Mouse (Mus musculus) midbrain, embryonic 13.5 days (tissue): ENCODE measurements around the gene Tspan17. TPM values are rescaled to one million over a fixed set of nuclear protein-coding genes. Genes with fewer than 3 reads are reported as not detected.

Experiments used
- ATAC-seq: fragments of 200-750 bp; cut with Nextera tagmentation; 2 replicates; pipeline ENCODE4 v1.8.0; 2017; ENCODE audit warnings: mild to moderate bottlenecking, moderate TSS enrichment, moderate library complexity
- H3K27ac ChIP-seq: fragments of 300-500 bp; sonication (generic); 2 replicates; pipeline ENCODE4 v1.5.1; 2015; ENCODE audit warnings: inconsistent platforms, mild to moderate bottlenecking, moderate library complexity
- H3K27me3 ChIP-seq: fragments of 300-500 bp; sonication (generic); 2 replicates; pipeline ENCODE4 v1.6.1; 2015; ENCODE audit warnings: mild to moderate bottlenecking, inconsistent platforms
- H3K36me3 ChIP-seq: fragments of 300-500 bp; sonication (generic); 2 replicates; pipeline ENCODE4 v1.6.1; 2015; ENCODE audit warnings: mild to moderate bottlenecking, inconsistent platforms
- H3K4me1 ChIP-seq: fragments of 300-500 bp; sonication (generic); replicated peaks from 2 replicates; pipeline ENCODE4 v1.6.1; 2015; ENCODE audit warnings: inconsistent platforms
- H3K4me2 ChIP-seq: fragments of 300-500 bp; sonication (generic); replicated peaks from 2 replicates; pipeline ENCODE4 v1.6.1; 2015; ENCODE audit warnings: moderate library complexity, mild to moderate bottlenecking, inconsistent platforms
- H3K4me3 ChIP-seq: fragments of 300-500 bp; sonication (generic); replicated peaks from 2 replicates; pipeline ENCODE4 v1.5.1; 2015; ENCODE audit warnings: mild to moderate bottlenecking, inconsistent platforms
- H3K9ac ChIP-seq: fragments of 300-500 bp; sonication (generic); replicated peaks from 2 replicates; pipeline ENCODE4 v1.6.1; 2015; ENCODE audit warnings: mild to moderate bottlenecking, inconsistent platforms
- H3K9me3 ChIP-seq: fragments of 300-500 bp; sonication (generic); 2 replicates; pipeline ENCODE4 v1.6.1; 2016; ENCODE audit warnings: mild to moderate bottlenecking, inconsistent platforms
- WGBS: fragments of 180-500 bp; shearing (Covaris S2); methylation state at CpG from one replicate; pipeline ENCODE4 v1.1.7; 2015; 5-methylcytosine and 5-hydroxymethylcytosine counted together
- polyA plus RNA-seq: library from polyadenylated mRNA; unstranded; fragments of >200 nt; fragmentation: Nextera tagmentation; extraction: Ambion mirVana; gene quantifications from 2 replicates; pipeline ENCODE4 v1.2.1, GENCODE M21; 2015

Gene Tspan17
- polyA plus RNA-seq, 1 experiment from 2014 or later = 30.5 TPM

GRCm38 (mm10) chr13:54821106-54821505 is 31.9 kb downstream of the Tspan17 start:
- Histone ChIP-seq H3K4me1 (peaks cover 27% of the 10 kb centered on the region), H3K36me3 (no peaks in the 10 kb centered on the region), H3K4me3 (no peak overlapping the region), H3K9me3 (no peaks in the 10 kb centered on the region), H3K9ac (no peak overlapping the region), H3K4me2 (no peak overlapping the region), H3K27ac (no peak overlapping the region), H3K27me3 (0 out of 2 replicates have a peak, but pooled peaks cover 5% of the 10 kb centered on the region)
- ATAC-seq = no peak
- WGBS = 86% methylated on average over 4 of the region's 4 CpGs

GRCm38 (mm10) chr13:54821931-54822330 is 32.8 kb downstream of the Tspan17 start:
- WGBS = 86% methylated on average over 2 of the region's 2 CpGs
- H3K27ac ChIP-seq = no peak overlapping the region
- no peak for ATAC-seq
- no peak overlapping the region for H3K4me3 ChIP-seq
- no peaks in the 10 kb centered on the region for H3K36me3 ChIP-seq
- H3K4me2 ChIP-seq = no peak overlapping the region
- no peaks in the 10 kb centered on the region for H3K9me3 ChIP-seq
- H3K27me3 ChIP-seq = 0 out of 2 replicates have a peak, but pooled peaks cover 5% of the 10 kb centered on the region
- H3K9ac ChIP-seq = no peak overlapping the region
- H3K4me1 ChIP-seq = peaks cover 27% of the 10 kb centered on the region

- Histone ChIP-seq H3K4me3 (no peak overlapping the region), H3K4me1 (peaks cover 16% of the 10 kb centered on the region), H3K36me3 (no peaks in the 10 kb centered on the region), H3K27ac (no peak overlapping the region), H3K9me3 (no peaks in the 10 kb centered on the region), H3K9ac (no peak overlapping the region), H3K4me2 (peak overlapping the region; percentile 36), H3K27me3 (0 out of 2 replicates have a peak, but pooled peaks cover 5% of the 10 kb centered on the region)
- peak; percentile 75 for ATAC-seq
- 17% methylated on average over 25 of the region's 25 CpGs for WGBS
These were observed 35.1 kb downstream of the Tspan17 start for GRCm38 (mm10) chr13:54824111-54824931.

DNA sequence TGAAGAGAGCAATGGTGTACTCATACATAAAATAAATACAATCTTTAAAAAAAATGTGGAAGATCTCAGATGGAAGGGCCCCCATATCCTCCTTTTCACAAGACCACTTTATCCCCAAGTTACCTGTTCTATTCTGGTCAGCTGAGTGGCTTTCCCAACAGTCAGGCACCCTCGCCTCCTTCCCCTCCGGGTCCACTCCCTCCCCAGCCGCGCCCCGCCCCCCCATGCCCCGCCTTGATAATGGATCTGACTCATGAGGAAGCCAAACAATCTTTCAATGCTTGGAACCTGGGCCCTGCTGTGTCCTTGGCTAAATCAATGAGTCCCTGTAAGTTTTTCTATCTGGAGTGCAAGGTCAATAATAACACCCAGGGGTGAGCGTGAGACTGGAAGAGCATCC is 38.8 kb downstream of the Tspan17 start:
- 58% methylated on average over 7 of the region's 7 CpGs for WGBS

GRCm38 (mm10) chr13:54828508-54828907 is 39.3 kb downstream of the Tspan17 start:
- H3K36me3 ChIP-seq = no peaks in the 10 kb centered on the region
- no peaks in the 10 kb centered on the region for H3K9me3 ChIP-seq
- no peak overlapping the region for H3K4me2 ChIP-seq
- ATAC-seq = no peak
- H3K4me1 ChIP-seq = peaks cover 20% of the 10 kb centered on the region
- H3K27me3 ChIP-seq = no peaks in the 10 kb centered on the region
- H3K9ac ChIP-seq = no peak overlapping the region
- WGBS = 62% methylated on average over 6 of the region's 6 CpGs
- no peak overlapping the region for H3K4me3 ChIP-seq
- no peak overlapping the region for H3K27ac ChIP-seq

More for the DNA sequence above, 38.8 kb downstream of the Tspan17 start:
- H3K9me3 ChIP-seq = no peaks in the 10 kb centered on the region
- H3K27me3 ChIP-seq = 0 out of 2 replicates have a peak, but pooled peaks cover under 1% of the 10 kb centered on the region
- H3K9ac ChIP-seq = no peak overlapping the region
- no peak for ATAC-seq
- no peaks in the 10 kb centered on the region for H3K36me3 ChIP-seq
- no peak overlapping the region for H3K4me3 ChIP-seq
- no peak overlapping the region for H3K4me2 ChIP-seq
- H3K27ac ChIP-seq = no peak overlapping the region
- H3K4me1 ChIP-seq = peaks cover 20% of the 10 kb centered on the region

DNA sequence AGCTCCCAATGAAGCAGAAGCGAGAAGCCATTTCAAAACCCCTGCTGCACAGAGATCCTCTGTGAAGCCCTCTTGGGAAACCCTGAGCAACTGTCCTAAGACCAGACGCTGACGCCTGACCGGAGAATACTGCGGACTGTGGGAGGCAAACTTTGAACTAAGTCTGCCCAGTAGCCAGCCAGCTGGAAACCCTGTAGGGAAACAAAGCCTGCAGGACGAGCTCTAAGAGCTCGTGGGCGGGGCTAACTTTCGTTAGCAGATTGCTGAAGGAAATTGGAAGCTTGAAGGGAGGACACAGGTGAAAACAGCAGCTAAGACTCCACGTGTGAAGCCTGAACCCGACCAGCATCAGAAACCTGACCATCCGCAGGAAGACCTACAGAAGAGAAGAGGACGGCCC is 40.3 kb downstream of the Tspan17 start:
- Histone ChIP-seq H3K36me3 (no peaks in the 10 kb centered on the region), H3K4me2 (peak overlapping the region; percentile 32), H3K9me3 (no peaks in the 10 kb centered on the region), H3K27me3 (no peaks in the 10 kb centered on the region), H3K4me1 (peaks cover 13% of the 10 kb centered on the region), H3K4me3 (no peak overlapping the region), H3K27ac (no peak overlapping the region), H3K9ac (no peak overlapping the region)
- WGBS = 3% methylated on average over 13 of the region's 13 CpGs
- no peak for ATAC-seq

- Histone ChIP-seq H3K4me2 (no peak overlapping the region), H3K36me3 (no peaks in the 10 kb centered on the region), H3K27ac (no peak overlapping the region), H3K4me1 (peaks cover 14% of the 10 kb centered on the region), H3K27me3 (no peaks in the 10 kb centered on the region), H3K9me3 (no peaks in the 10 kb centered on the region), H3K4me3 (no peak overlapping the region), H3K9ac (no peak overlapping the region)
- WGBS = 75% methylated on average over 14 of the region's 14 CpGs
- no peak for ATAC-seq
These were observed 47.3 kb downstream of the Tspan17 start for GRCm38 (mm10) chr13:54836351-54837030.

DNA sequence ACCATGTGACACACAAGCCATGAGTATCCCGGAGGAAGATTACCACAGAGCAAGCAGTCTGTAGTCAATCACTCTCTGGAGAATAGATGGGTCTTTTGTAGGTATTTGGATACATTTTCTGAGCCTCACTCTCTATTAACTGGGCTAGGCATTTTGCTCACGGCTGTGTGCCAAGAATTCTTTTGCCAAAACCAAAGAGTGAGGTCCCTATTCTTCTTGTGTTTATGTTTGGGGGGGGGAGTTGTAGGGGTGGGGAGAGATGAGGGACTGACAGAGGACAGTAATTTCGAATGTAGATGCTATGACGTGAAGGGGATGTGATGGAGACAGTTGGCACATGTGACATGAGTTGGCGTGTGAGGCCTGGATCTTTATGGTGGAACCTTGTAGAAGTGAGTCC is 47.9 kb downstream of the Tspan17 start:
- Histone ChIP-seq H3K4me3 (no peak overlapping the region), H3K27ac (no peak overlapping the region), H3K9ac (no peak overlapping the region), H3K4me1 (peaks cover 14% of the 10 kb centered on the region), H3K4me2 (no peak overlapping the region), H3K9me3 (no peaks in the 10 kb centered on the region), H3K27me3 (no peaks in the 10 kb centered on the region), H3K36me3 (no peaks in the 10 kb centered on the region)
- no peak for ATAC-seq
- WGBS = 64% methylated on average over 5 of the region's 5 CpGs

DNA sequence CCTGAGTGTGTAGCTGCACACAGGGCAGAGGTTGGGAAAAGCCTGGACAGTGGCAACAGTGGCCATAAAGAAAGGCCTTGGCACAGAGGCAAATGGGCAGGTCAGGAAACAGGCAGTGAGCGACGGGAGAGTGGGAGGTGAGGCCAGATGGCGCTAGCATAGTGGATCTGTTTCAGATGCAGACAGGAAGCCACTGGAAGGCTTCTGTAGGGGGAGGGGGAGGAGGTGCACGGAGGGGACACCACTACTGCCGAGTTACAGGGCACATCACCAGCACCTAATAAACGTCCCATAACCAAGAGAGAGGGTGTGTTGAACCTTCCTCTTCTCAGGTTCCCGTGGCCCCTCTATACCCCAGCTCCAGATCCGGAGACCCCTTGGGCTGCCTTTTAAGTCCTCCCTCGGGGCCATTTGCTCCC is 48.3 kb downstream of the Tspan17 start:
- H3K4me1 ChIP-seq = peaks cover 14% of the 10 kb centered on the region
- H3K27ac ChIP-seq = no peak overlapping the region
- H3K36me3 ChIP-seq = no peaks in the 10 kb centered on the region
- H3K9me3 ChIP-seq = no peaks in the 10 kb centered on the region
- ATAC-seq = peak; percentile 55; the same call in 1 of the 2 replicates
- WGBS = 27% methylated on average over 9 of the region's 9 CpGs
- no peak overlapping the region for H3K4me2 ChIP-seq
- H3K4me3 ChIP-seq = no peak overlapping the region
- H3K9ac ChIP-seq = no peak overlapping the region
- no peaks in the 10 kb centered on the region for H3K27me3 ChIP-seq

DNA sequence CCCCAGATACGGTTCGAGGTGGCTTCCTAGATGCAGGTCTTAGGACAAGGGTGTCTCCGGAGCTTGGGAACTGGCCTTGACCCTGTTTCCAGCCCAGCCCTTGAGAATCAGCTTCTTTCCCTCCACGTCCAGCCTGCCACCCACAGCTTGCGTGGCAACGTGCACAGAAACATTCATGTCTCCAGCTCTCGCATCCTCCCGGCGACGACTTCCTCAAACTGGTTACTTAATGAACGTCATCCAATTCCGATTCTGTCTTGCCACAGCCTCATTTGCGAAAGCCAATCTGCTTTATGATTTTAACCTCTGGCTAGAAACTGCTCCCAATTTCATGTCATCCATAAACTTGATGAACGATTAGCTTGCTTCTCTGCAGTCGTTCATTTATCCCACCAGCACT is 49.4 kb downstream of the Tspan17 start:
- no peak overlapping the region for H3K9ac ChIP-seq
- no peak overlapping the region for H3K27ac ChIP-seq
- no peak overlapping the region for H3K4me3 ChIP-seq
- no peak overlapping the region for H3K4me2 ChIP-seq
- no peaks in the 10 kb centered on the region for H3K36me3 ChIP-seq
- H3K9me3 ChIP-seq = no peaks in the 10 kb centered on the region
- no peaks in the 10 kb centered on the region for H3K27me3 ChIP-seq
- no peak for ATAC-seq
- H3K4me1 ChIP-seq = peaks cover 14% of the 10 kb centered on the region
- 81% methylated on average over 15 of the region's 15 CpGs for WGBS

- H3K9ac ChIP-seq = no peak overlapping the region
- H3K4me3 ChIP-seq = no peak overlapping the region
- ATAC-seq = no peak
- H3K27ac ChIP-seq = no peak overlapping the region
- no peaks in the 10 kb centered on the region for H3K9me3 ChIP-seq
- H3K27me3 ChIP-seq = no peaks in the 10 kb centered on the region
- no peak overlapping the region for H3K4me2 ChIP-seq
- H3K36me3 ChIP-seq = no peaks in the 10 kb centered on the region
- H3K4me1 ChIP-seq = peaks cover 14% of the 10 kb centered on the region
- WGBS = 71% methylated on average over 6 of the region's 6 CpGs
These were observed 50.0 kb downstream of the Tspan17 start for GRCm38 (mm10) chr13:54839211-54839610.

DNA sequence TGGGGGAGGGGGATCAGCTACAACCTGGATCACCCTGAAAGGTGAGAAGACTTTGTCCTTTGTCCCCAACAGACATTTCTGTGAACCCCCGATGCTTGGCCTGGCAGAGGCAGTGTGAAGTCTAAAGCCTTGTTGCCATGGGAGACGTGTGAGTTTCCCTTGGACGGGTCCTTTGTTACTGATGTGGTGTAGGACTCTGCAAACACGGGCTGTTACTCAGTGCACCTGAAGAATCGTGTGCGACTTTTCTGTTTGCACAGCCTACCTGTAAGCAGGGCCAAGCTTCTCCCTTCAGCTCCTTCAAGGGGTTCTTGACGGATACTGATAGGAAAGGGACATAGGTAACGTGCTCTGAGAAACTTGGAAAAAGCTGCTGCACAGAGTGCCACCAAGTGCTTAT is 55.4 kb downstream of the Tspan17 start:
- H3K9me3 ChIP-seq = no peaks in the 10 kb centered on the region

More for the DNA sequence above, 55.4 kb downstream of the Tspan17 start:
- WGBS = 35% methylated on average over 8 of the region's 8 CpGs
- Histone ChIP-seq H3K27me3 (no peaks in the 10 kb centered on the region; the same call in 1 of the 2 replicates), H3K4me2 (no peak overlapping the region), H3K27ac (no peak overlapping the region), H3K4me1 (peaks cover 16% of the 10 kb centered on the region), H3K4me3 (no peak overlapping the region), H3K9ac (no peak overlapping the region), H3K36me3 (no peaks in the 10 kb centered on the region)
- ATAC-seq = no peak
